Mouse (Mus musculus): ENCODE measurements around the gene Ramp3.
"Not testable (repeated sequence)": the region's sequence is repeated elsewhere in the genome, so short reads cannot be mapped to it uniquely, and the experiment has no call there.

The Ramp3 gene

DNA sequence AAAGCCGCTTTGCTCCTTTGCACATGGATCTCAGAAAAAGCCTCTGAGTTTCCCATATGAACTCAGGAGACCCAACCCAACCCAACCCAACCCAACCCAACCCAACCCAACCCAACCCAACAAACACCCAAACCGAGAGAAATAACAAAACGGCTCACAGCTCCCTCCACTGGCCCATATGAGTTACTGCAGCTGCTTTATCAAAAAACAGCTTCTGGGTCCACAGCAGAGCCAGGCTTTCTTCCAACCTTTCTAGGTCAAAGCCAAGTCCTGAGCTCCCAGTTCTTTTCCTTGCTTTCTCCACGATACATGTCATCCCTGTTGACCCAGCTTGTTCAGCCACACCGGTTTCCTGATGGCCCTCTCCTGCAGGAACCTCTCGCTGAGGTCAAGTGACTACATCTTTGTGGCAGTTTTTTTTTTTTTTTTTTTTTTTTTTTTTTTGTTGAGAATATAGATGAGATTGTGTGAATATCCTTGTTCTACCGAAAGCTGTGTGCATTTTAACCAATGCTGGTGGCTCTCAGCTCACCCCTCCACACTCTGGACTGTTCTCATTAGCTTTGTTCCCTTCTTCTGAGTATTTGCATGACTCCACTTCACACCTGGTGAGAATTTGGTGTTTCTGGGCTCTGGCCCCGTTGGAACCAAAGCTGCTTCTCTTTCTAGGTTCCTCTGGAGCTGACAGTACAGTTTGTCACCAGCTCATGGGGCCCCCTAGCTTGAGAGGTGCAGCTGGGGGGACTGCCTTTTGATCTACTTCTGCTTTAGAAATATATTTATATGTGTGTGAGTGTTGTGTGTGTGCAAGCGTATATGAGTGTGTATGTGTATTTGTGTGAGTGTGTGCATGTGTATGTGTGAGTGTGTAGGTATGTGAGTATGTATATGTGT lies 10.2 kb upstream of the Ramp3 start:
- DNase-seq (ENCODE audit: low read depth, low spot score): peak; percentile 23
- Histone ChIP-seq H3K27me3 (ENCODE audit: control insufficient read depth, insufficient read depth, low read length, poor library complexity, severe bottlenecking) (no peaks in the 10 kb centered on the region), H3K36me3 (ENCODE audit: control insufficient read depth, insufficient read depth, low read length, poor library complexity, severe bottlenecking) (no peaks in the 10 kb centered on the region)

DNA sequence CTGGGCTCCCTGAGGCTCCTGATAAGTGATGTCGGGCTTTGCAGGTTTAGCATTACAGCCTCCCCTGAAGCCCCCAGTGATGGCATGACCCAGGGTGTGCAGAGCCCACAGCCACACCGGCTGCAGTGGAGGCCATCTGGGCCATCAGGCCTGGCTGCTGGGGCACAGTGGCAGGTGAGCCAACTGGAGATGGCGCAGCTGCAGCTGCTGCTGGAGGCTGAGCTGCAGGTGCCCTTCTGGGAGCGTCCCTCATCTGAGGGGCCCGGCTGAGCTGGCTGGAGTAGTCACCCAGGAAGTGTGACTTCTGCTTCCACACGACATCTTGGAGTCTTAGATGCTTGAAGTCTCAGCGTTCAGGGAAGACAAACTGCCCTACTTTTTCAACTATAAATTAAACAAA lies 7.8 kb upstream of the Ramp3 start:
- Histone ChIP-seq H3K27me3 (ENCODE audit: control insufficient read depth, insufficient read depth, low read length, poor library complexity, severe bottlenecking) (no peaks in the 10 kb centered on the region), H3K36me3 (ENCODE audit: control insufficient read depth, insufficient read depth, low read length, poor library complexity, severe bottlenecking) (no peaks in the 10 kb centered on the region)
- no peak for DNase-seq (ENCODE audit: low read depth, low spot score)

DNA sequence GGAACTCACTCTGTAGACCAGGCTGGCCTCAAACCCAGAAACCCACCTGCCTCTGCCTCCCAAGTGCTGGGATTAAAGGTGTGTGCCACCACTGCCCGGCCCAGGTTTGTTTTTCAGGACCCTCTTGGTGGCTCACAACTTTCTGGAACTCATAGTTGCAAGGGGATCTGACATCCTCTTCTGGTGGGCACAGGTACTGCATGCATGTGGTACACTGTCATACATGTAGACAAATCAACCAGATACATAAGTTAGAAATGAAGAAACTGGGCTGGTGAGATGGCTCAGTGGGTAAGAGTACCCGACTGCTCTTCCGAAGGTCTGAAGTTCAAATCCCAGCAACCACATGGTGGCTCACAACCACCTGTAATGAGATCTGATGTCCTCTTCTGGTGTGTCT lies 5.3 kb upstream of the Ramp3 start:
- H3K27me3 ChIP-seq (ENCODE audit: control insufficient read depth, insufficient read depth, low read length, poor library complexity, severe bottlenecking); H3K36me3 ChIP-seq (ENCODE audit: control insufficient read depth, insufficient read depth, low read length, poor library complexity, severe bottlenecking): not testable (repeated sequence)
- DNase-seq (ENCODE audit: low read depth, low spot score): peak; percentile 35

DNA sequence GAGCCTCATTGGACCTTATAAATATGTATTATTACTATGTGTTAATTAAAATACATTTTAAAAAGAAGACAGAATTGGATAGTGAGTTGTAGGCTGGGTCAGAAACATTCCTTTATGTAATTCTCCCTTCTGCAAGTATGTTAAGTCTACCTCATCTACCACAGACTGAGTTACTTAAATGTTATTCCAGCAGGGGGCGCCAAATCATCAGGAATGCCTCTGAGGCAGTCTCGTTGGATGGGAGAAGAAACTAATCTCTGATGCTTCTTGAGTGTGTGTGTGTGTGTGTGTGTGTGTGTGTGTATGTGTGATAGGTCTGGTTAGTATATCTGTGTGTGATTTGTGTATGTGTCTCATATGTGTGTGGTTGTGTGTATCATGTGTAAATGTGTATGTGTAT lies 3.4 kb upstream of the Ramp3 start:
- peak; percentile 87 for DNase-seq (ENCODE audit: low read depth, low spot score)
- Histone ChIP-seq H3K36me3 (ENCODE audit: control insufficient read depth, insufficient read depth, low read length, poor library complexity, severe bottlenecking) (no peaks in the 10 kb centered on the region), H3K27me3 (ENCODE audit: control insufficient read depth, insufficient read depth, low read length, poor library complexity, severe bottlenecking) (no peaks in the 10 kb centered on the region)

DNA sequence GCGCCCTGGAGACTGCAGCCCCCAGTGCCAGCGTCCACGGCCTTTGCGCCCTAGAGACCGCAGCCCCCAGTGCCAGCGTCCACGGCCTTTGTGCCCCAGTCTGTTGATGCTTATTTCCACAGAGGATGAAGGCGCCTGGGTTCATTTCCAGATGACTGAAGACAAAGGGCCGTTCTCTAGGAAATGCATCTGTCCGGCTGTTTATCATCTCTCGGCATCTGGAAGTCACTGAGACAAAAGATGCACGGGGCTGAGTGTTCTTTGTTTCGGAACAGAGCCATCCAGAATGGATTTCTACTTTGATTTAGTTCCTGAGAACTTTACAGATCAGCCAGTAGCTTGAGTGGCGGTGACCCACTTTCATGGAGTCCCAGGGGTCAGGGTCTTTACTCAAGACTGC lies 2.9 kb downstream of the Ramp3 start:
- no peaks in the 10 kb centered on the region for H3K27me3 ChIP-seq (ENCODE audit: control insufficient read depth, insufficient read depth, low read length, poor library complexity, severe bottlenecking)
- no peaks in the 10 kb centered on the region for H3K36me3 ChIP-seq (ENCODE audit: control insufficient read depth, insufficient read depth, low read length, poor library complexity, severe bottlenecking)
- DNase-seq (ENCODE audit: low read depth, low spot score): no peak

DNA sequence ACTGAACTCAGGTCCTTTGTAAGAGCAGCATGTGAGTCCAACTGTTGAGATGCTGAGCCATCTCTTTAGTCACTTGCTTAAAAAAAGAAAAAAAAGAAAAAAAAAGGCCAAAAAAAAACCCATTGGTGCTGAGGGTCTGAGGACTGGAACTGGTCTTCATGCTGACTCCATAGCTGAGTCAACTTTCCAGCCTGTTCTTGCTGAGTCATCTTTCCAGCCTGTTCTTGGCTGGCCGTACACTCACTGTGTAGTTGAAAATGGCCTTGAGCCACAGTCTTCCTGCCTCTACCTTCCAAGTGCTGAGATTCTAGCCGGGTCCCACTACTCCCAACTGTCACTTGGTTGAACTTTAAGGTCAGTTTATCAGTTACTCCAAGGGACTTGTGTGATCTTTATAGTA lies 8.3 kb downstream of the Ramp3 start:
- H3K27me3 ChIP-seq (ENCODE audit: control insufficient read depth, insufficient read depth, low read length, poor library complexity, severe bottlenecking): no peaks in the 10 kb centered on the region
- no peaks in the 10 kb centered on the region for H3K36me3 ChIP-seq (ENCODE audit: control insufficient read depth, insufficient read depth, low read length, poor library complexity, severe bottlenecking)
- no peak for DNase-seq (ENCODE audit: low read depth, low spot score)

DNA sequence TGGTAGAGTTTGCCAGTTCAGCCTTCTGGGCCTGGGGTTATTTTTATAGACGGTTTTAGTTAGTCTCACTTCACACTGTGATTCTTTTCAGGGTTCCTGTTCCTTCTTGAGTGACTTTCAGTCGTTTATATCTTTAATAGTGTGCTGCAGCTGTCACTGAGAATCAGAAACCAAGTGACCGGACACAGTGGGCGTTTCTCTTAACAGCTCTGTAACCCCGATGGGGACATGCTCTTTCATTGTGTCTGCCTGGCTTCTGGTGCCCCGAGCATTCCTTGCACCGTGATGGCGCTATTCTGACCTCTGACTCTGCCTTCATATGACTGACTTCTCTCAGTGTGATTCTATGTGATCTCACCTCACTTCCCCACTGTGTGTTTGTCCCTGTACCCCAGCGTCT lies 10.7 kb downstream of the Ramp3 start:
- no peaks in the 10 kb centered on the region for H3K36me3 ChIP-seq (ENCODE audit: control insufficient read depth, insufficient read depth, low read length, poor library complexity, severe bottlenecking)
- no peaks in the 10 kb centered on the region for H3K27me3 ChIP-seq (ENCODE audit: control insufficient read depth, insufficient read depth, low read length, poor library complexity, severe bottlenecking)
- no peak for DNase-seq (ENCODE audit: low read depth, low spot score)

DNA sequence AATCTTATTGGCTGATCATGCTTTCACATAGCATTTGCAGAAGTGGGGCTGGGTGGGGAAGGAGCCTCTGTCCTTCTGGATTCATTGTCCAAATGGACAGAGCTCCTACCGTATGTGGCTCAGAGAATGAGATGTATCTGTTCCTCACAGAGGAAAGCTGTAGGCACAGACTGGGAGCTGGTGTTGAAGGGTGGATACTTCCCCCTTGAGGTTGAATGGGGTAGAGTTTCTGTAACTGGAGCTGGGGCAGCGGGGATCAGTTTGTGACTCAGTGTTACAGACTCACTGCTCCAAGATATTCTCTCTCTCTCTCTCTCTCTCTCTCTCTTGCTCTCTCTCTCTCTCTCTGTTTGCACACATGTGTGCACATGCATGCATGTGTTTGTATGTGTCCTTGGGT lies 11.7 kb downstream of the Ramp3 start:
- Histone ChIP-seq H3K36me3 (ENCODE audit: control insufficient read depth, insufficient read depth, low read length, poor library complexity, severe bottlenecking) (no peaks in the 10 kb centered on the region), H3K27me3 (ENCODE audit: control insufficient read depth, insufficient read depth, low read length, poor library complexity, severe bottlenecking) (no peaks in the 10 kb centered on the region)
- DNase-seq (ENCODE audit: low read depth, low spot score): no peak

DNA sequence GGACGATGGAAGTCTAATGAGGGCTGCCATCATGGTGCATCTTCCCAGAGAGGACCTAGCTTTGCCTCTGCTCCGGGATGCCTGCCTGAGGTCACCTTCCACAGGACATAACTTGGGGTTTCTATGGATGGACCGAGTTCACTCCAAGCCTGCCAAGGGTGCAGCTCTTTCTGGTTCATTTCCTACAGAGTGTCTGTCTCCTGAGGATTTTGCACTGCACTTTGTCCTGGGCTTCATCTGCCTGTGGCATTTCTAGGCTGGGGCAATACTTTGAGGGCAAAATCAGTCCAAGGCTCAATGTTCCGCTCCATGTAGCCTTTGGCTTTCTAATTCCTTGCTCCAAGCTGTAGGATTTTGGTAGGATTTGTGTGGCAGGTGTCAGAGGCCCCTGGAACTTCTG lies 12.5 kb downstream of the Ramp3 start:
- no peak for DNase-seq (ENCODE audit: low read depth, low spot score)
- H3K36me3 ChIP-seq (ENCODE audit: control insufficient read depth, insufficient read depth, low read length, poor library complexity, severe bottlenecking): no peaks in the 10 kb centered on the region
- no peaks in the 10 kb centered on the region for H3K27me3 ChIP-seq (ENCODE audit: control insufficient read depth, insufficient read depth, low read length, poor library complexity, severe bottlenecking)

DNA sequence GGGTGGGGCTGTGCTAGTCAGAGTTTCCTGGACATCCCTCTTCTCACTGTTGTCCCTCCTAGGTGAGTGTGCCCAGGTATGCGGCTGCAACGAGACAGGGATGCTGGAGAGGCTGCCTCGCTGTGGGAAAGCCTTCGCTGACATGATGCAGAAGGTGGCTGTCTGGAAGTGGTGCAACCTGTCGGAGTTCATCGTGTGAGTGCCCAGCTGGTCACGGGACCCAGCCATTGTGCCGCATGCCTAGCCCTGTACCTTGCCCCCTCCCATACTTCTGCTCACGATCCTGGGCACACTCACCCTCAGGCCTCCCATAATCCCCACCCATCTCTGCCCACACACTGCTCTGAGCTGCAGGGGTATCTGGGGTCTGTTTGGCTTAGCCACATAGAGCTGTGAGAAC lies 16.4 kb downstream of the Ramp3 start:
- H3K36me3 ChIP-seq (ENCODE audit: control insufficient read depth, insufficient read depth, low read length, poor library complexity, severe bottlenecking): no peaks in the 10 kb centered on the region
- no peaks in the 10 kb centered on the region for H3K27me3 ChIP-seq (ENCODE audit: control insufficient read depth, insufficient read depth, low read length, poor library complexity, severe bottlenecking)
- DNase-seq (ENCODE audit: low read depth, low spot score): no peak

DNA sequence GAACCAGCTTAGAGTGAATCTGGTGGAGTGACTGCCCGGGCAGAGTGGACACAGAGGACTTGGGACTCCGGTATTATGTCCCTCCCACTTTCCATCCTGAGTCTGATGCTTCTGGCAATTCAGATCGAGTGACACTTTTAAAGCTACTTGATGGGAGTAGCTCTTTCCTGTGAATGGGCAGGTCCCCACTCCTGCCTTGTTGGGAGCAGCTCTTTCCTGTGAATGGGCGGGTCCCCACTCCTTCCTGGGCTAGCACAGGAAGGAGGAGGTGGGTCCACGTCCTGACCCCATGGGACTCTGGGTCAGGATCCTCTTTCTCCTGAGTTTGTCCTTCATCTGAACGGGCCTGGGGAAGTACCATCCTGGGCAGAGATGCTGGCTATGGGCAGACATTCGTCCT lies 17.1 kb downstream of the Ramp3 start:
- H3K27me3 ChIP-seq (ENCODE audit: control insufficient read depth, insufficient read depth, low read length, poor library complexity, severe bottlenecking): no peaks in the 10 kb centered on the region
- no peak for DNase-seq (ENCODE audit: low read depth, low spot score)
- H3K36me3 ChIP-seq (ENCODE audit: control insufficient read depth, insufficient read depth, low read length, poor library complexity, severe bottlenecking): no peaks in the 10 kb centered on the region

DNA sequence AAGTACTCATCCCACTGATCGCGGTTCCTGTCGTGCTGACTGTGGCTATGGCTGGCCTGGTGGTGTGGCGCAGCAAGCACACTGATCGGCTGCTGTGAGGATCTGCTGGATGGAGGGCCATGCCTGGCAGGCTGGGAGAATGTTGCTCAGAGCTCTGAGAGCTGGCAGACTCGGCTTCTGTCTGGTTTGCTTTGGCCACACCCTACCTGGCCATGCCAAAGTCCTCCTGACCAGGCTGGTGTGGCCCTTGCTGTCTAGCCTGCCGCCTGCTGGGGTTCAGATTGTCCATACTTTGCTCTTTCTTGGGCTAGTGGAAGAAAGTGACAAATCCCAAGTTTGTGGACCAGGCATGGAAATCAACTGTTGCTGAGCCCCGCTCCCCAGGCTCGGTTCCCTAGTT lies 18.3 kb downstream of the Ramp3 start:
- DNase-seq (ENCODE audit: low read depth, low spot score): no peak
- no peaks in the 10 kb centered on the region for H3K27me3 ChIP-seq (ENCODE audit: control insufficient read depth, insufficient read depth, low read length, poor library complexity, severe bottlenecking)
- H3K36me3 ChIP-seq (ENCODE audit: control insufficient read depth, insufficient read depth, low read length, poor library complexity, severe bottlenecking): no peaks in the 10 kb centered on the region

DNA sequence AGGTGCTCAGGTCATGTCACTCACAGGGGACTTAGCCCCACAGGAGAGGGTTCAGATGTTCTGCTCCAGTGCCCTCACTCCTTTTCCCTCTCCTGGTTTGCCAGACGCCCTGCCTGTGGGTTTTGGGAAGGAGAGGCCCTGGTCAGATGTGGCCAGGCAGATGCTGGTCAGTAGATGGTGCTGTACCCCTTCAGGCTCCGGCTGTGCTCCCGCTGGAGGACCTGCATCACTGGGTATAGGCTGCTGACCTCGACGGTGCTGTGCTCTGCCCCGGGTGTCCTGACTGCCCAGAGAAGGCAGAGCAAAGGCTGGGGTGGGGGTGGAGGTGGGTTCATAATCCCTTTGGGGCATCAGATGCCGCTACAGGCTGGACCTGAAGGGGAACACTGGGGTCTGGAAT lies 19.2 kb downstream of the Ramp3 start:
- no peaks in the 10 kb centered on the region for H3K36me3 ChIP-seq (ENCODE audit: control insufficient read depth, insufficient read depth, low read length, poor library complexity, severe bottlenecking)
- DNase-seq (ENCODE audit: low read depth, low spot score): no peak

DNA sequence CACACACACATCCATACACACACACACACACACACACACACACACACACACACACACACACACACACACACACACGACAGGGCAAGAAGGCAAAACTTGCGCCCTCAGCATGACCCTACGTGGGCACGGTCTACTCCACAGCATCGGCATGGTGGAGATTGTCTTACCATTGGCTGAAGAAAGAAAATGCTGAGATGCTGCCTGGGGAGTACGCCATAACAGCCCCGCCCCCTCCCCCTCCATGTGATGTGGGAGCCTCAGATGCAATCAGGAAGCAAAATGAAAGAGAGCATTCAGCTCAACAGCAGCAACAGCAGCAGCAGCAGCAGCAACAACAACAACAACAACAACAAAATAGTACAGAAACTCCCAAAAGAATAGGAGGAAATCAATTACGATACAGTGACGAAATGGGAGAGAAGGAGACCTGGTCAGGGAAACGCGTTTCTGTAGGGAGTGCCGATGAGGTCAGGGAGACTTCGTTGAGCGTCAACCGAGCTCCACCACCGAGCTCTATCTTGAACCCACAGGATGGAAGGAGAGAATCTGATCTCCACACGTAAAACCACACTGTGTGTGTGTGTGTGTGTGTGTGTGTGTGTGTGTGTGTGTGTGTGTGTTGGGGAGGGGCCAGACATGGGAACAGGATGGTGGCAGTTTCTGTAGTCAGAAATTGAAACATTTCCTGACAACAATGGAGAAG lies 21.5 kb downstream of the Ramp3 start:
- peak; percentile 28 for DNase-seq (ENCODE audit: low read depth, low spot score)
- H3K36me3 ChIP-seq (ENCODE audit: control insufficient read depth, insufficient read depth, low read length, poor library complexity, severe bottlenecking): no peaks in the 10 kb centered on the region
- no peaks in the 10 kb centered on the region for H3K27me3 ChIP-seq (ENCODE audit: control insufficient read depth, insufficient read depth, low read length, poor library complexity, severe bottlenecking)

More for the DNA sequence above, 19.2 kb downstream of the Ramp3 start:
- H3K27me3 ChIP-seq (ENCODE audit: control insufficient read depth, insufficient read depth, low read length, poor library complexity, severe bottlenecking): no peaks in the 10 kb centered on the region

DNA sequence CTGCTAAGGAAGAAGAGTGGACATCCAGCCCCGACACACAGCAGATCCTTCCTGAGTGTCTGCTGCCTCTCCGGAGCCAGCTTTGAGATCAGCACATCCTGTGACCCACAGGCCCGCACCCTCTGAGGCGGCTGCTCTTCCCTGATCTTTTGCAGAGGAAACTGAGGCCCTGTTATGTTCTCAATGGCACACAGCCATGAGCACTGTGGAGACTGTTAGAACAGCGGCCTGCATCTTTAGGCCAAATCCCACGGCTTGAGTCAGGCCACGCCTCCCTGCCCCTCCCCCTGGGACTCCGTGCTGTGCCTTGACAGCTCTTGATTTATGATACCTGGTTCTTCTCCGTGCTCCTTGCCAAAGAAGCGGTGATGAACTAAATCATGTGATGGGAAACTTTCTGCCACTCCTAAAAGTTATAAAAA lies 22.1 kb downstream of the Ramp3 start:
- Histone ChIP-seq H3K27me3 (ENCODE audit: control insufficient read depth, insufficient read depth, low read length, poor library complexity, severe bottlenecking) (no peaks in the 10 kb centered on the region), H3K36me3 (ENCODE audit: control insufficient read depth, insufficient read depth, low read length, poor library complexity, severe bottlenecking) (no peaks in the 10 kb centered on the region)
- DNase-seq (ENCODE audit: low read depth, low spot score): no peak
